Mouse (Mus musculus) kidney, adult 8-10 months (tissue): ENCODE results near the gene Hist1h3e.
"Not testable (repeated sequence)": the region's sequence is repeated elsewhere in the genome, so short reads cannot be mapped to it uniquely, and the experiment has no call there.

ENCODE experiments used
- DNase-seq, 2 experiments: peaks; one replicate each; pipeline ENCODE4 v3.0.0; 2022

The Hist1h3e gene

DNA sequence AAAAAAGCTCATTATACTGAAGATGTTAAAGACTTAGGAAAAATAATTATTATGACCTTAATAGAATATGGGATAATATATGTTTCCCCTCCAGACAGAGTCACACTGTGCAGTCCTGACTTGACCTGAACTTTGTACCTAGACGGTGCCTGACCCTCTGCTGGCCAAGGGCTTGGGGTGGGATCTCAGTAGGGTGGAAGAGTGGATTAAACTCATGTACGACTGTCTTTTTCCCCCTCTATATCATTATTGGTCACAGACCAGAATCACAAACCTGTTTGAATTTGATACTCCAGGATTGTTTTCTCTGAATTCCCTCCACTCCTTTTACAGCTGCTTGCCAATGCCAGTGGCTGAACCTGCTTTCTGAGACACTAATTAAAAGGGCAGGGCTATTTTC lies 1.5 kb downstream of the Hist1h3e start:
- DNase-seq: not testable (repeated sequence)

DNA sequence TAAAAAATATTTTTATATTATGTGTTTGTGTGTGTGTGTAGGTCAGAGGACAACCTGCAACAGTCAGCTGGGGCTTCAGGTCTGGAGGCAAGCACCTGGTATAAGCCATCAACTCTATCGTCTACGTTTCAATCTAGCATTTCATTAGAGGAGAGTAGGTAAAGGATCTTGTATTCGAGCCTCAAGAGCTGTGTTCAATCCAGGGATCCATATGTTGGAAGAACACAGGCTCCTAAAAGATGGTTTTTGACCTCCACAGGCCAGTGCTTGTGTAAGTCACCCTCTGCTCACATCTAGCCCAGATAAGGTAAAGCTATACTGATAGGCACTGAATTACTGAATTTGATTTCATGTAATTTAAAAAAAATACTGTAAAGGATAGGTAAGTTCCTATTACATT lies 5.3 kb downstream of the Hist1h3e start:
- no peak for DNase-seq

DNA sequence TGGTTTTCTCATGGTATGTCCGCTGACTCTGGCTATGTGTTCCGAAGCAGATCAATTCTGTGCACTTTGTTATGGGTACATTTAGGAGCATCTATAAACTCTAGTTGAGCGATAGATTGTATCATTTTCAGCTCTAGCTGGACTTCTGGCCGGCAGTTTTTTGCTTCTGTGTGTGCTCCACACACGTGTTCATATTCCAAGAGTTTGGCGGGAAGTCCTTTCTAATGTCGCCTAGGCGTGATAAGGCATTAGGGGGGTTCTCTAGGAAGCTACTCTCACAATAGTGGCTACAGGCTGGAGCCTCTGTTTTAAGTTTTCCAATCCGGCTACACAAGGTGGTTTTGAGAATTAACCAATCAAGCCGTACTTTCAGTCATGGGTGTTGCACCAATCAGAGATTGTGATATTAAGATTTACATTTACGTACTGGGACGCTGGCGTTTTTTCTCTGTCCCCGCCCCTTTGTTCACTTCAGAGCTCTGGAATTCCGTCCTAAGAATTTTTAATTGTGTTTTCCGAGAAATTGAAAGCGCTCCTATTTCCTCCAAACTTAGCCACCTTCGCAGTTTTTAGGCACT lies 6.2 kb downstream of the Hist1h3e start:
- DNase-seq: peak; percentile 41 to 78

DNA sequence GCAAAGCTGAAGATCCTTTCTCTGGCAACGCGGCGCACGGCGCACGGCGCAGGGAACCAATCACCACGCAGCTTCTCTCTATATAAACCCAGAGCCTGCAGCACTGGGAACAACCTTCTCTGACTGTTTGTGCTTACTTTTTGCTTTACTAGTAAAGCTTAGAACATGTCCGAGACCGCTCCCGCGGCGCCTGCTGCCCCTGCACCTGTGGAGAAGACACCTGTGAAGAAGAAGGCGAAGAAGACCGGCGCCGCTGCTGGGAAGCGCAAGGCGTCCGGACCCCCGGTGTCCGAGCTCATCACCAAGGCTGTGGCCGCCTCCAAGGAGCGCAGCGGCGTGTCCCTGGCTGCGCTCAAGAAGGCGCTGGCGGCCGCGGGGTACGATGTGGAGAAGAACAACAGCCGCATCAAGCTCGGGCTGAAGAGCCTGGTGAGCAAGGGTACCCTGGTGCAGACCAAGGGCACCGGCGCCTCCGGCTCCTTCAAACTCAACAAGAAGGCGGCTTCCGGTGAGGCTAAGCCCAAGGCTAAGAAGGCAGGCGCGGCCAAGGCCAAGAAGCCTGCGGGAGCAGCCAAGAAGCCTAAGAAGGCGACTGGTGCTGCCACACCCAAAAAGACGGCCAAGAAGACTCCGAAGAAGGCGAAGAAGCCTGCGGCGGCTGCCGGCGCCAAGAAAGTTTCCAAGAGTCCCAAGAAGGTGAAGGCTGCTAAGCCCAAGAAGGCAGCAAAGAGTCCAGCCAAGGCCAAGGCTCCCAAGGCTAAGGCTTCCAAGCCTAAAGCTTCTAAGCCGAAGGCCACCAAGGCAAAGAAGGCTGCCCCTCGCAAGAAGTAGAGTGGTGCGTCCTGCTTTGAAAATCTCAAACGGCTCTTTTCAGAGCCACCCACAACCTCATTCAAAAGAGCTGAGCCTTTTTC lies 7.0 kb downstream of the Hist1h3e start:
- peak; percentile 53 to 54 for DNase-seq

DNA sequence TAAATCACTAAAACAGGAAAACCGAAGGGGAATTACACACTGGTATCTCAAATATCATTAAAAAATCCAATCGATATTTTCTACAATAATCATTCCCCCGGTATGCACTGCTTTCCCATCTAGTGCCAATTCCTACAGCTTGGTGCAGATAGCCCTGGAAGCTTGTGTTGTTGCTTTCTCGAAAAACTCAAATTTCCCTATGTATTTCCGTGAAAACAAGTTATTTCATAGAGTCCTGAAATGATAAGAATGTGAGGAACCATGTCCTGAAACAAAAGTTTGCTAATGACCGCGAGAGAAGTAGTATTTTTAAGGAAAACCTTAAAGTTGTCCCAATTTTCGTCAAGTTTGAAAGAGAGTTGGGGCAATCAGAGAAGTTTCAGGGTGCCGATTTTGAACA lies 7.8 kb downstream of the Hist1h3e start:
- no peak for DNase-seq

DNA sequence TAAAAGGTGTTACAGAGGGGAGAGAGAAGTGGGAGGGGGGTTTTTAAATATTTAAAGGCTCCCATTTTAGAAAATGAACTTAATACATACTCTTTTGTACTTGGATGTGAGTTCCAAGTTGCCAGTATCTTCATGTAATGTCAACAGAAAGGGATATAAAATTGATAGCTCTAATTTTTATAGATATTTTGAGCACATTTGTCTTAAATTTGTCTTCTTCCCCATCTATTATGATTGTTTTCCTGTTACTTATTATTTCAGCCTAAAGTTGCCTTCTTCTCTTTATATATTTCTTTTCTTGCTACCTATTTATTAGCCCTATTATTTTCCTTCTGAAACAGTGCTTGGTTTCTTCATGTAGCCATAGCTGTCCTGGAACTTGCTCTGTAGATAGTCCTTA lies 9.2 kb downstream of the Hist1h3e start, which contains the start of gene Hist1h1d:
Hist1h1d (plus strand) TSS at position 301 of the 400 bp plus-strand sequence.
- no peak for DNase-seq

DNA sequence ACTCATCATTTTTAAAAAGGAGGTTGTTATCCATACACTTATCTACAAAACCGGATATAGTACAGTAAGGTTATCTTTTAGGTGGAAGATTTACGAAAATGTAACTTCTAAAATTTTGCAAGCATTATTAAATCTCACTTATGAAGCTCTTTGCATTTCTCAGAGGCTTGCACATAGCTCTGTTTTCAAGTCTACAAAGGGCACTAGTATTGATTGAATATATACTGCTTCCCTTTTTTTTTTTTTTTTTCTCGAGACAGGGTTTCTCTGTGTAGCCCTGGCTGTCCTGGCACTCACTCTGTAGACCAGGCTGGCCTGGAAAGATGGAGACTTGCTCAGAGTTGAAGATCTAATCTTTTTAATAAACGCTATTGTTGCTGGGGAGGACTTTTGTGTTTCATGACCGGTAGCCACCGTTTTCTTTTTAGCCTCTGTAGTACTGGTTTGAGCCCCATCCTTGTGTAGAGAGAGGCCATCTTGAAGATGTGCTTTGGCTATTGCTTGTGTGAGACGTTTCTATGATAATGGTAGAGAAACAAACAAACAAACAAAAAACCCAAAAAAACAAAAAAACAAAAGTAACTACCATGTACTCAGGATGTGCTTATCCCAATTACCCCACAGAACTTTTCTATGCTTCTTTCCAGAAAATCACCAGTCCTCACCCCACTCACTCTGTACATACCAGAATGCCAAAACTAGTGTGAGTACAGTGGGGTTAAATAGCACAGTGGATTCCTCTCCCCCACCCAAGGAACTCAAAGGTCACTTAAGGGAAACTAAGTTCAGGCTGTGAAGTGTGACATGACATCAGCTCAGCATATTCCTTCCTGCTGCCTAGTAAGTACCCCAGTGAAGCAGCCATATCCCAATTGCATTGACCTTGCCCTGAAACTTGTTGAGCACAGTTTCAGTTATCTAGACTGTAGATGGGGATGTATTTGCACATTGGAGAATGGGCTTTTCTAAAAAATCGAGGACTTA lies 9.9 kb downstream of the Hist1h3e start:
- no peak for DNase-seq

DNA sequence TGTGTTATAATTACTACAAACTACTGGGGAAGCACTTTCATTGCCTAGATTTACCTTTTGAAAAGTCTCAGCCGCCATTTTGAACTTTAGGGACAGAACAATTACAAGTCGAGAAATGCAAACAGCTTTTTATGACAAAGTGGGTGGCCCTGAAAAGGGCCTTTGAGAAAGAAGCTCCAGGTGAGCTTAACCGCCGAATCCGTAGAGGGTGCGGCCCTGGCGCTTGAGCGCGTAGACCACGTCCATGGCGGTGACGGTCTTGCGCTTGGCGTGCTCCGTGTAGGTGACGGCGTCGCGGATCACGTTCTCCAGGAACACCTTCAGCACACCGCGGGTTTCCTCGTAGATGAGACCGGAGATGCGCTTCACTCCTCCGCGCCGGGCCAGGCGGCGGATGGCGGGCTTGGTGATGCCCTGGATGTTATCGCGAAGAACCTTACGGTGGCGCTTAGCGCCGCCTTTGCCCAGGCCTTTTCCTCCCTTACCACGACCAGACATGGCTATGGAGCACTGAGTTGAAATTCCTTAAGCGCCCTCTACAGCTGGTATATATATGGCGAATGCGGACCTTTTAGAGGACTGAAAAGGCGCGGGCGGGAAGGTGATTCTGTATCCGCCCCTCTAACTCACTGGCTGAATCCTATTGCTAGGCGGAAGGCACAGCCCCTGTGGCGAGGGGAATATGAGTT lies 10.9 kb downstream of the Hist1h3e start, which contains the start of gene Hist1h4f:
Hist1h4f (minus strand) TSS at position 503 of the 689 bp plus-strand sequence.
- DNase-seq: peak; percentile 73 to 82

DNA sequence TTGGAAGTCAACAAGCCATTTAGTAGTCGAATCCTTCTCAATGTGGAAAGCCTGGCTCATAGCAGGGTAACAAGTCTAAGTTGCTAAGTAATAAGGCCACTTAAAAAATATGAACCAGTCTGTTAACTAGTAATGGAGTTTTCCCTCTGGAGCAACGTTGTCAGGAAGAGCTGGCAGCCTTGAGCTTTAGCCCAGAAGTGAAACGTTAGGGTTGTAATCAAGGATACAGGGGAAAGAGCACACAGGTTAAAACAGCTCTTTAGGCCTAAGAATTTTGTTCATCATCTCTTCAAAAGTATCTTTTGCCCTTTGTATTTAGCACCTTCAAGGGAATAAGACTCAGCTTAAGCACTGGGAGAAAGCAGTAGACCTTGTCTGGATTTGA lies 11.4 kb downstream of the Hist1h3e start:
- no peak for DNase-seq

DNA sequence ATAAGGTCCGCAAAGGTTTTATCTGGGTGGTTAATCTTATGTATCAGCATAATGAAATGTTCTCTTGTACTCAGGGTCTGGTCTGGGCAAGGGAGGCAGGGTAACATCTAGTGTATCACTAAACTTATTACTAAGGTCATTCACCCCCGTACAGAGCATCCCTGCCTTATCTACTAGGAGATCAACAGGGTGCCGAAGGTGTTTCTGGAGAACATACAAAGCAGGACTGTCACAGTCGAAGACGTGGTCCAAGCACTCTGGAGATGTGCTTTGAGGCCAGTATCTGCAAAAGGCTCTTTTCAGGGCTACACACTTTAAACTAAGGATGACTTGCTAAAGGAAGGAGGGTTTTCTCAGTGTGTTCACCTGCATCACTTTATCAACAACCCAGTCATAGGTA lies 15.5 kb downstream of the Hist1h3e start:
- DNase-seq: no peak

DNA sequence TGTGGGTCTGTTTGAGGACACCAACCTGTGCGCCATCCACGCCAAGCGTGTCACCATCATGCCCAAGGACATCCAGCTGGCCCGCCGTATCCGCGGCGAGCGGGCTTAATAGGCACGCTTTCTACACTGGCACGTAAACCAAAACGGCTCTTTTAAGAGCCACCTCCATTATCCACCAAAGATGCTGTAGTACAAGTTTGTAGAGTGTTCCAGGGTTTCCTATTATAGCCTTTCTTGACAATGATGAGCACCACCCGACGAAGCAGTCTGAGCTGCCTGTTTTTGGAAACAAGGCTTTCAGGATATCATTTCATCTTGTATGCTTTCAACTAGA lies 17.4 kb downstream of the Hist1h3e start:
- not testable (repeated sequence) for DNase-seq

DNA sequence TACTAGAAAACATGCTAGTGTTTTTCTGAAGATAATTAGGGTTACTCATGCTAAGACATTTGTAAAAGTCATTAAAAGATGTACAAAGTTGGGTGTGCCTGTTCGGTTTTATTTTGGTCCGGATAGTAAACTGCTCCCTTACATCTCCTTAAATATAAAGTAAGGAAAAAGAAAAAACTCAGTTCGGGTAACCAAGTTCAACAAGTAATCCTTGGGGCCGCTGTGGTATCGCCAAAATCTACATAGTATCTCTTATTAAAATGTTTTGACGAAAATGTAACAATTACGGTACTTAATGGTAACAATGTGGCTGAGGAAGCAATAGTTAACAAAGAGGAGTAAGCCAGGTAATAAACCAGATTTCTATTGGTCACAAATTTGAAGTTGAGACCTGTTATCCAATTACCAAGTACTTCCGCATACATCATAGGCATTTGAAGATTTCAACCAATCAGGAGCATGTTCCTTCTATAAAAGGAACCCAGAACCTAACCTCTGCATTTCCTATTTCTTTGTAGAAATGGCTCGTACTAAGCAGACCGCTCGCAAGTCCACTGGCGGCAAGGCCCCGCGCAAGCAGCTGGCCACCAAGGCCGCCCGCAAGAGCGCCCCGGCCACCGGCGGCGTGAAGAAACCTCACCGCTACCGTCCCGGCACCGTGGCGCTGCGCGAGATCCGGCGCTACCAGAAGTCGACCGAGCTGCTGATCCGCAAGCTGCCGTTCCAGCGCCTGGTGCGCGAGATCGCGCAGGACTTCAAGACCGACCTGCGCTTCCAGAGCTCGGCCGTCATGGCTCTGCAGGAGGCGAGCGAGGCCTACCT lies 18.0 kb downstream of the Hist1h3e start, which contains the start of gene Hist1h3f:
Hist1h3f (plus strand) TSS at position 88 of the 822 bp plus-strand sequence.
- peak; percentile 47 to 89 for DNase-seq

DNA sequence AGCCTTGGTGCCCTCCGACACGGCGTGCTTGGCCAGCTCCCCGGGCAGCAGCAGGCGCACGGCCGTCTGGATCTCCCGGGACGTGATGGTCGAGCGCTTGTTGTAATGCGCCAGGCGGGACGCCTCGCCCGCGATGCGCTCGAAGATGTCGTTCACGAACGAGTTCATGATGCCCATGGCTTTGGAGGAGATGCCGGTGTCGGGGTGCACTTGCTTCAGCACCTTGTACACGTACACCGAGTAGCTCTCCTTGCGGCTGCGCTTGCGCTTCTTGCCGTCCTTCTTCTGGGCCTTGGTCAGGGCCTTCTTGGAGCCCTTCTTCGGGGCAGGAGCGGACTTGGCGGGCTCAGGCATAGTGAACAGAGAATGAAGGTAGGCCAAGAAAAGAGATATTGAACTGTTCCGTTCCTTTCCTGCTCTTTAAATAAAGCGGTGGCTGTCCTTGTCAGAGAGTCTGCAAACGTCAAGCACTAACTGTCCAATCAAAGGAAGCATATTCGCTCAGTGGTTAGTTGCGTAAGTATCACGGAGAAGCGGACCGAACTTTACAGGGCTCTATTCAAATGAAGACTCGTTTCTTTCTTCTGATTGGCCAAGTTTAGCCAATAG lies 19.1 kb downstream of the Hist1h3e start, which contains the start of gene Hist1h2bh:
Hist1h2bh (minus strand) TSS at position 394 of the 609 bp plus-strand sequence.
- peak; percentile 60 to 87 for DNase-seq

DNA sequence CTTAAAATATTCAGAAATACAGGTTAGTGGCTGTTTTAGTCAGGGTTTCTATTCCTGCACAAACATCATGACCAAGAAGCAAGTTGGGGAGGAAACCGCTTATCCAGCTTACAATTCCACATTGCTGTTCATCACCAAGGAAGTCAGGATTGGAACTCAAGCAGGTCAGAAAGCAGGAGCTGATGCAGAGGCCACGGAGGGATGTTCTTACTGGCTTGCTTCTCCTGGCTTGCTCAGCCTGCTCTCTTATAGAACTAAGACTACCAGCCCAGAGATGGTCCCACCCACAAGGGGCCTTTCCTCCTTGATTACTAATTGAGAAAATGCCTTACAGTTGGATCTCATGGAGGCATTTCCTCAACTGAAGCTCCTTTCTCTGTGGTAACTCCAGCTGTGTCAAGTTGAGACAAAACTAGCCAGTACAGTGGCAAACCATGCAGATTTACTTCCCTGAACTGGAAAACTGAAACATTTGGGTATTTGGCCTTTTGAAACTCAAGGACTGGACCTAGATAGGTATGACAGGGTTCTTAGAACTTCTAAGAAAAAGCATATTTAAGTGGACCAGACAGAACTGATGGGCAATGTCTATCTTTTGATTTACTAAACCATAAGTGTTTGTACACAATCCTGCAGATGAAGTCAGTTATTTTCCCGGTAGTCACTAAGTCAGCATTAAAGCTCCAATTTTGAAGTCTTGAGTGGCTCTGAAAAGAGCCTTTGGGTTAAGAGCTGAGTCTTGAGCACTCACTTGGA lies 19.8 kb downstream of the Hist1h3e start:
- DNase-seq: not testable (repeated sequence)

DNA sequence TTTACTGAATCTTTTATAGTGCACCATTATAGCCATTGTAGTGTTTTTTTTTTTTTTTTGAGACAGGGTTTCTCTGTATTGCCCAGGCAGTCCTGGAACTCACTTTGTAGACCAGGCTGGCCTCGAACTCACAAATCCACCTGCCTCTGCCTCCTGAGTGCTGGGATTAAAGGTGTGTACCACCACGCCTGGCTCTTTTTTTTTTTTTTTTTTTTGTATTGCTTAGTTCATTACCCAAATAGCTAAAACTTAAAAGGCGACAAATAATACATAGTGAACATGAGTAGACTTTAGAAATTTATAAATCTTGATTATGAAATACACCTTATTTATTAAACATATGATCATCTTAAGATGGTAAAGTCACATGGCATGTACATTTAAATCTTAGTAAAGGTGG lies 20.7 kb downstream of the Hist1h3e start:
- no peak for DNase-seq

DNA sequence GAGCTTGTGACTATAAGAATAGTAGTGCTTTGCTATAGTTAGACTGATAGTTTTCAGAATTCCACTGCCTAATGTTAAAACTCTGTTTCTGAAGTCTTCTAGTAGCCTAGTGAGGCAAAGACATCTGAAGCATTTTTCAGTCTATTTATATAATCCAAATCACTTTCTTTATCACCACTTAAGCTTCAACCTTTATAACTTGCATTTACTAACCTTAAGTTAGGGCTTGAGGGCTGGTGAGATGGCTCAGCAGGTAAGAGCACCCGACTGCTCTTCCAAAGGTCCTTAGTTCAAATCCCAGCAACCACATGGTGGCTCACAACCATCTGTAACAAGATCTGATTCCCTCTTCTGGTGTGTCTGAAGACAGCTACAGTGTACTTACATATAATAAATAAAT lies 22.3 kb downstream of the Hist1h3e start:
- DNase-seq: not testable (repeated sequence)

DNA sequence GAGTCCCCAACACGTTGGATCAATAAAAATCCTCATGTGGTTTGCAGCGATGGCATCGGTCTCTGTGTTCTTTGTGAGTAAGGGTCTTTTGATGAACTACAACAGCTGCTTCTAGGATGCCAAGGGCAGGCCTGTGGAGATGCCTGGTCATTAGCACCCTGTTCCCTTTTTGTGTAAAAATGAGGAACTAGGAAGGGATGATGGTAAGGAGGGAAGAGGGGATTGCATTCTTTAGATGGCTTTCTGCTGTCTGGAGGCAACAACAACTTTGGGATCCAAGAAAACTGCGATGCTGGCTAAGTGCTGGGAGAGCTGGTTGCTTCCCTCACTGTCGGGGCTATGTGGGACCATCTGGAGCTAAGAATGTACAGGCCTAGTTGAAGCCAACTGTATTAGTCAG lies 23.9 kb downstream of the Hist1h3e start:
- no peak for DNase-seq

DNA sequence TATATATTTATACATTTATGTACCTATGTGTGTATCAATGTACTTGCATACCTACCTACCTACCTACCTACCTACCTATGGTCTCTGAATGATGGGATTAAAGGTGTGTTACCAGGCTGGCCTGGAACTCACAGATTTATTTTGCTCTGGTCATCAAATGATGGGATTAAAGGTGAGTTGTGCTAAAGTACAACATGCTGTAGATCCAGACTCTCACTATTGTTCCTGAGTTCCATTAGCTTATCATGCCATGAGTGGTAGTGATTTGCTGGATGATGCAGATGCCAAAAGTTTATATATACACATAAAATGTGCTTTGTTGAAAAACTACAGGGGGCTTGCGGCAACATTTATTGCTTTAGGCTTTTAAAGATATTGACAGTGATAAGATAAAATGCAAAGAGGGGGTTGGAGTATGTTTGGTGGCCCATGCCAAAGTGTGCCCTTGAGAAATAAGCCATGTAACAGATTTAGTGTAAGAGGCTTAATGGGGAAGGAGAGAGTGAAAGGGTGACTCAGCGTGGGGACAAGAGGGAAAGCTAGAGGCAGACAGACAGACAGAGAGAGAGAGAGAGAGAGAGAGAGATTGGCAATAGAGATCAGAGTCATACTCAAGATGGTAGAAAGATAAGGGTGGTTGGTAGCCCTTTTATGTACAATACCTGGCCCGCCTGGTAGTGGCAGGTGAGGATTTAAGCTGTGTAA lies 25.0 kb downstream of the Hist1h3e start:
- DNase-seq: no peak

DNA sequence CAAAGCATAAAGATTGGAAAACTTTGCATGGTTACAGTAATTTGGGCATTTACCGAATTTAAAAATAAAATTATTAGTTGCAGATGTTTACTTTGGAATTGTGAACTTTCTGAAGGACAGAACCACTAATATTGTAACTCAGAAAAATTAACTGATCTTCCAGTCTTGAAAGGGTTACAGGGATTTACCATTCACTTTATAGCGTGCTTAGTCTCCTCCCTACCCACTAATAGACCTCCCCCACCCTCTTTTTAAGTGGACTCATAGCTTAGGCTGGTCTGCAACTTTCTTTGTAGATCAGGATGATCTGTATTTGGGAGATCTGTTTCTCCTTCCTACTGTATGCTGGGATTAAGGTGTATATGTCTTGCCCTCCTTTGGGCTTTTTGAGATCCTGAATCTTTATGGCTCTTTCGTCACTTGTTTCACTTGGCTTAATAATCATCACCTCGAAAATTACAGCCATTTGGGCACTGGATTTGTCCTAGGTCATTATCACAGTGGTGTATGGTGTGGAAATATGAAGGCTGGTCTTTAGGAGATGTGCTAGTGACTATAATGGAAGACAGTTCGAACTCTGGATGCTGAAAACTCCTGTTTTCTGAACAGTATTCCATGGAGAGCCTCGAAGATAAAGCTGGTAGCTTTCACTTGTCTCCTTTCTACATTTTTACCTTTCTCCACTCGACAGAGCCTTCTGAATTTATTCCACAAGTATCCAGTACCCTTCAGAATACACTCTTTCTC lies 25.9 kb downstream of the Hist1h3e start:
- no peak for DNase-seq
